Mouse (Mus musculus) MEL (cell line): Measurements from ENCODE around the gene Rsph6a.

ENCODE experiments used
- CHD2 ChIP-seq: IDR thresholded peaks from 2 replicates; pipeline ENCODE4 v1.6.1; 2011; ENCODE audit warnings: low read length, improper control_type of control experiment
- CTCF ChIP-seq, 3 experiments: IDR thresholded peaks in 2 of 3; conservative IDR thresholded peaks in 1 of 3; 2 replicates each; pipeline ENCODE4 v1.5.1; 2011 to 2012; ENCODE audit warnings: low read length in 3 of 3, low read depth in 2 of 3, mild to moderate bottlenecking in 2 of 3, improper control_type of control experiment in 1 of 3, inconsistent platforms in 1 of 3, mixed read lengths in 1 of 3, moderate library complexity in 1 of 3; ENCODE audit not compliant: control insufficient read depth in 1 of 3, insufficient read depth in 1 of 3, poor library complexity in 1 of 3, severe bottlenecking in 1 of 3
- EP300 ChIP-seq, 2 experiments: IDR thresholded peaks; 2 replicates each; pipeline ENCODE4 v1.6.1; 2011; ENCODE audit warnings: improper control_type of control experiment in 2 of 2, low read length in 2 of 2, low read depth in 1 of 2, mild to moderate bottlenecking in 1 of 2
- HCFC1 ChIP-seq: IDR thresholded peaks from 2 replicates; pipeline ENCODE4 v1.6.1; 2012; ENCODE audit warnings: low read depth, mild to moderate bottlenecking, inconsistent platforms, low read length, improper control_type of control experiment, moderate library complexity
- MAFK ChIP-seq: IDR thresholded peaks from 2 replicates; pipeline ENCODE4 v1.6.1; 2011; ENCODE audit warnings: low read depth, mild to moderate bottlenecking, low read length, improper control_type of control experiment, borderline replicate concordance
- POLR2A ChIP-seq, 2 experiments: IDR thresholded peaks; 2 replicates each; pipeline ENCODE4 v1.6.1; 2011 to 2012; ENCODE audit warnings: low read length in 2 of 2, mild to moderate bottlenecking in 2 of 2, control low read depth in 1 of 2, improper control_type of control experiment in 1 of 2, low read depth in 1 of 2, moderate library complexity in 1 of 2; ENCODE audit not compliant: control insufficient read depth in 1 of 2, insufficient read depth in 1 of 2, poor library complexity in 1 of 2
- POLR2AphosphoS2 ChIP-seq: IDR thresholded peaks from 2 replicates; pipeline ENCODE4 v1.6.1; 2011; ENCODE audit warnings: low read length, improper control_type of control experiment
- TBP ChIP-seq: IDR thresholded peaks from 2 replicates; pipeline ENCODE4 v1.8.0; 2011; ENCODE audit warnings: low read depth, low read length, improper control_type of control experiment
- USF2 ChIP-seq, 2 experiments: IDR thresholded peaks; 2 replicates each; pipeline ENCODE4 v1.6.1; 2011 to 2012; ENCODE audit warnings: improper control_type of control experiment in 2 of 2, low read length in 2 of 2, borderline replicate concordance in 1 of 2, inconsistent platforms in 1 of 2, low read depth in 1 of 2, mild to moderate bottlenecking in 1 of 2; ENCODE audit not compliant: insufficient read depth in 1 of 2

- TF ChIP-seq CTCF (IDR thresholded peaks at IDR 0.05 in 2 of 3, conservative IDR thresholded peaks at IDR 0.05 in 1 of 3; ENCODE audit: control insufficient read depth in 1 of 3, insufficient read depth in 1 of 3, low read depth in 2 of 3, low read length in 3 of 3, poor library complexity in 1 of 3, severe bottlenecking in 1 of 3), result no peak
- no peak for TF ChIP-seq POLR2AphosphoS2
- TF ChIP-seq EP300 (IDR thresholded peaks at IDR 0.05; ENCODE audit: low read depth in 1 of 2, low read length in 2 of 2), result no peak
- no peak for TF ChIP-seq HCFC1
- no peak for TF ChIP-seq USF2 (IDR thresholded peaks at IDR 0.05; ENCODE audit: borderline replicate concordance in 1 of 2, insufficient read depth in 1 of 2, low read depth in 1 of 2, low read length in 2 of 2)
- TF ChIP-seq POLR2A (IDR thresholded peaks at IDR 0.05; ENCODE audit: control insufficient read depth in 1 of 2, insufficient read depth in 1 of 2, low read depth in 1 of 2, low read length in 2 of 2, poor library complexity in 1 of 2), result no peak
- TF ChIP-seq MAFK, result no peak
- TF ChIP-seq CHD2, result no peak
- no peak for TF ChIP-seq TBP
Observed at GRCm38 (mm10) chr7:19021048-19021447, 33.4 kb upstream of the Rsph6a start.
